Mouse (Mus musculus): ENCODE data around the gene Nos1ap.

DNA sequence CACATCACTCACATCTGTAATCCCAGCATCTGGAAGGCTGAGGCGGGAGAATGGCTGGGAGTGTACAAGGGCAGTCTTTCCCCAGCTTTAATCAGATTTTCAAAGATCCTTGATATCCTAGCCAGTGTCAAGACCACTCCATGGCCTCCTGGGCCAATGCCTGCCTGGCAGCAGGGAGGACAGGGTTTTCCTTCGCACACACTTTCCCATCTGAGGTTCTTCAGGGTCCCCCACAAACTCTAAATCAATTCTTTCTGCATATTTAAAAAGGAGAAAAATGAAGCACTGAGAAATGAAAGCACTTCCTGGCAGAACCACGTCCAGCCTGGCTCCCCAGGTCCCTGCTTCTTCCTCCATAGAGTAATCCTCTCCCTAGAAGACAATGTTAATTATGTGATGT is 225.9 kb downstream of the Nos1ap start:
- no peak for TF ChIP-seq POLR2A (IDR thresholded peaks at IDR 0.05; ENCODE audit: borderline replicate concordance, insufficient read depth, low read length)
- no peak for TF ChIP-seq CTCF (IDR thresholded peaks at IDR 0.05; ENCODE audit: borderline replicate concordance, insufficient read depth, low read depth, low read length)

Data from cerebellum, adult 2 months (tissue).